In the genomic region with DNA sequence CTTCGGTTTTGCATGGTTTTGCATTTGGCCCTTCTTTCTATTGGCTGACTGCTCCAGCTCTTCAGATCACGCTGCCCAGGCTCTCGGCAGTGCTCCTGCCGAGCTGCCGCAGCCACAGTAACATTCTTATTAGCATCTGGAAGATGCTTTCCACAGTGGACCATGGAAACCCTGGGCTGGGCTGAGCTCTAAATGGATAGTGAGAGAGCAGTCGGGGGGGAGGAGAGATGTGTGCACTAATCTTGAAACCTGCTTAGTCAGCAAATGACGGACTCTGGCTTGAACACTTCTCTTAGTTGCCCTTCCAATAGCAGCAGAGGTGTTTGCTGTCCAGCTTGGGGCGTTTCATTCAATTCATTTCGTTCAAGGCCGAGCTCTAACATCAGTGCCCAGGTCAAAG, we compare ENCODE assay signal across 12 mouse cellular contexts. TPM values are rescaled to one million over a fixed set of nuclear protein-coding genes. Genes with fewer than 3 reads are reported as not detected.
A peak's percentile ranks its signal among the peaks of the same experiment; 100 is the strongest.
DNase-seq lines count a peak whose midpoint lies in the region; ATAC-seq and TF ChIP-seq lines count a peak whose summit lies in the region.
"Had no signal": no experiment of that assay in that cellular context is flagged by ENCODE, and none has a peak within 500 bp of the region (broad histone marks: within the 10 kb centered on the region; RNA-seq: fewer than 3 reads in every experiment).

No protein-coding gene starts in this region.

- H3K27me3 ChIP-seq in neural tube, embryonic 11.5 days (ENCODE audit: control insufficient read depth, insufficient read depth, low read length) = no peaks in the 10 kb centered on the region
- no peaks in the 10 kb centered on the region for H3K27me3 ChIP-seq in liver, embryonic 11.5 days (replicated peaks; ENCODE audit: control insufficient read depth, insufficient read depth, low read length)

- 56% methylated on average over 10 of the region's 10 CpGs for WGBS in neural tube, embryonic 11.5 days
- 65% methylated on average over 10 of the region's 10 CpGs for WGBS in liver, embryonic 11.5 days

- H3K27ac ChIP-seq in gastrocnemius, adult 2 months = 0 out of 2 replicates have a peak overlapping the region, but pooled peaks have one; percentile 12
- H3K27ac ChIP-seq in neural tube, embryonic 11.5 days (ENCODE audit: low read depth, low read length) = no peak overlapping the region
- no peak overlapping the region for H3K27ac ChIP-seq in liver, embryonic 11.5 days (ENCODE audit: low read depth, low read length)

- TF ChIP-seq CTCF in gastrocnemius, adult 2 months (IDR thresholded peaks at IDR 0.05) = no peak

- H3K9me3 ChIP-seq in neural tube, embryonic 11.5 days (ENCODE audit: control insufficient read depth, low read length) = no peaks in the 10 kb centered on the region
- no peaks in the 10 kb centered on the region for H3K9me3 ChIP-seq in liver, embryonic 11.5 days (ENCODE audit: control insufficient read depth, low read length)

- ATAC-seq in neural tube, embryonic 11.5 days (ENCODE audit: insufficient read depth, low FRiP score, low TSS enrichment) = no peak
- no peak for ATAC-seq in liver, embryonic 11.5 days (replicated peaks; ENCODE audit: low FRiP score)

- no peaks in the 10 kb centered on the region for H3K36me3 ChIP-seq in neural tube, embryonic 11.5 days (ENCODE audit: control insufficient read depth, insufficient read depth, low read length)
- H3K36me3 ChIP-seq in liver, embryonic 11.5 days (ENCODE audit: control insufficient read depth, insufficient read depth, low read length) = no peaks in the 10 kb centered on the region

- DNase-seq in gastrocnemius, adult 2 months = peak; percentile 28
- DNase-seq in gastrocnemius, postnatal 14 days = no peak
- DNase-seq in neural tube, embryonic 11.5 days (ENCODE audit: low spot score) = peak; percentile 11
- DNase-seq in neural tube, embryonic 10.5 days (ENCODE audit: extremely low spot score, low spot score) = no peak
- DNase-seq in liver, embryonic 11.5 days (ENCODE audit: low spot score) = no peak
- DNase-seq in skeletal muscle tissue, adult 2 months (ENCODE audit: low read depth, low spot score) = peak; percentile 38
- no peak for DNase-seq in adrenal gland, adult 18-20 months (ENCODE audit: low spot score in 2 of 2)
- DNase-seq in testis, postnatal 14 days (ENCODE audit: low spot score) = no peak
- DNase-seq: cerebellum, adult 9-10 months; kidney, adult 11 months; right cerebral cortex, postnatal 4 days; thymus, postnatal 25 days had no signal

- H3K9ac ChIP-seq in neural tube, embryonic 11.5 days (ENCODE audit: low read length) = no peak overlapping the region
- H3K9ac ChIP-seq in liver, embryonic 11.5 days (ENCODE audit: low read depth, low read length) = no peak overlapping the region

- no peak overlapping the region for H3K4me2 ChIP-seq in neural tube, embryonic 11.5 days (ENCODE audit: low read depth)
- H3K4me2 ChIP-seq in liver, embryonic 11.5 days = peak overlapping the region; percentile 4; the same call in 1 of the 2 replicates

- H3K4me3 ChIP-seq in gastrocnemius, adult 2 months = peak overlapping the region; percentile 43
- no peak overlapping the region for H3K4me3 ChIP-seq in neural tube, embryonic 11.5 days (ENCODE audit: low read depth, low read length)
- no peak overlapping the region for H3K4me3 ChIP-seq in liver, embryonic 11.5 days (ENCODE audit: low read depth, low read length)

- H3K4me1 ChIP-seq in neural tube, embryonic 11.5 days (ENCODE audit: control insufficient read depth, insufficient read depth, low read length) = no peaks in the 10 kb centered on the region
- H3K4me1 ChIP-seq in liver, embryonic 11.5 days (replicated peaks; ENCODE audit: control insufficient read depth, insufficient read depth, low read length) = peaks cover 4% of the 10 kb centered on the region; the same call in 1 of the 2 replicates

- intact Hi-C loops in gastrocnemius, adult 2 months (cut with DNase I) = no loop called here
- intact Hi-C loops in gastrocnemius, postnatal 14 days (cut with DNase I; ENCODE audit: low total_unique reads) = no loop called here

RNA-seq across cellular contexts. Expression of a gene that starts 30.8 kb away (rescaled TPM):
- total RNA-seq in gastrocnemius, adult 2 months (2021) = 10 to 100 TPM; 87.9 to 93.4 TPM
- 100 to 1,000 TPM; 111 to 140 TPM for total RNA-seq in gastrocnemius, postnatal 14 days (2021)
- polyA plus RNA-seq in neural tube, embryonic 11.5 days (2014; fragmentation: Nextera tagmentation; extraction: Ambion mirVana) = 37.5 and 39.1 TPM in 2 replicates
- 62.6 and 65.9 TPM in 2 replicates for polyA plus RNA-seq in liver, embryonic 11.5 days (2014; fragmentation: Nextera tagmentation; extraction: Ambion mirVana)
- 100 to 1,000 TPM; 134 to 172 TPM for total RNA-seq in adrenal gland, adult 18-20 months (2021)

Comparison
In these comparisons a context has a peak if more than half of its experiments do, and no peak if none do; other contexts are left out.
1. DNase-seq: peak in gastrocnemius, adult 2 months (single experiment), neural tube, embryonic 11.5 days (single experiment) and skeletal muscle tissue, adult 2 months (single experiment); none in gastrocnemius, postnatal 14 days (single experiment), neural tube, embryonic 10.5 days (single experiment), liver, embryonic 11.5 days (single experiment), adrenal gland, adult 18-20 months (0 of 2) and testis, postnatal 14 days (single experiment).